Mouse (Mus musculus): ENCODE measurements around the gene Brdt. TPM values are rescaled to one million over a fixed set of nuclear protein-coding genes. Genes with fewer than 3 reads are reported as not detected.
"Not testable (repeated sequence)": the region's sequence is repeated elsewhere in the genome, so short reads cannot be mapped to it uniquely, and the experiment has no call there.

Gene Brdt
- polyA plus RNA-seq, 1 experiment = 0.96 TPM

DNA sequence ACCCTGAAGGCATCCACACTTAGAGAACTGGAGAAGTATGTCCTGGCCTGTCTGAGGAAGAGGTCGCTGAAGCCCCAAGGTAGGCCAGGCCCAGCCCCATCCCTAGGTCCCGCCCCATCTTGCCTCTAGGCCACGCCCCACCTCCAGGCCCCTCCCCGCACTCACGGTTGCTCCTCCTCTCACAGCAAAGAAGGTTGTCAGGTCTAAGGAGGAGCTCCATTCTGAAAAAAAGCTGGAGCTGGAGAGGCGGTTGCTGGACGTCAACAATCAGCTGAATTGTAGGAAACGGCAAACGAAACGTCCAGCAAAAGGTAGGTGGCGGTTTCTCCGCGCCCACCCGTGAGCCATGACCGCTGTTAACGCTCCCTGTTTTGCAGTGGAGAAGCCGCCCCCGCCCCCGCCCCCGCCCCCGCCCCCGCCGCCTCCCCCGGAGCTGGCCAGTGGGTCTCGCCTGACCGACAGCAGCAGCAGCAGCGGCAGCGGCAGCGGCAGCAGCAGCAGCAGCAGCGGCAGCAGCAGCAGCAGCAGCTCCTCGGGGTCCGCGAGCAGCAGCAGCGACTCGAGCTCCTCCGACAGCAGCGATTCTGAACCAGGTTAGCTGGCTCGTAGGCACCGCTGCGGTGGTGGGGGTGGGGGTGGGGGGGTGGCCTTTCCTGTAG is 28.6 kb downstream of the Brdt start:
- Histone ChIP-seq H3K4me1 (ENCODE audit: control insufficient read depth, insufficient read depth, insufficient read length, low read length) (0 out of 2 replicates have a peak, but pooled peaks cover 2% of the 10 kb centered on the region), H3K27ac (ENCODE audit: insufficient read depth, low read depth, low read length) (no peak overlapping the region), H3K36me3 (ENCODE audit: control insufficient read depth, insufficient read depth, low read length) (no peaks in the 10 kb centered on the region), H3K4me3 (ENCODE audit: low read depth, low read length) (peak overlapping the region; percentile 74), H3K27me3 (ENCODE audit: control insufficient read depth, insufficient read depth, low read length) (no peaks in the 10 kb centered on the region)
- under 1% methylated on average over 38 of the region's 40 CpGs for WGBS
- TF ChIP-seq CTCF (IDR thresholded peaks at IDR 0.05; ENCODE audit: extremely low read depth, insufficient read length, insufficient replicate concordance, low read depth, low read length) (no peak), POLR2A (IDR thresholded peaks at IDR 0.05; ENCODE audit: low read depth, low read length) (peak; percentile 30; the same call in 1 of the 2 replicates)

DNA sequence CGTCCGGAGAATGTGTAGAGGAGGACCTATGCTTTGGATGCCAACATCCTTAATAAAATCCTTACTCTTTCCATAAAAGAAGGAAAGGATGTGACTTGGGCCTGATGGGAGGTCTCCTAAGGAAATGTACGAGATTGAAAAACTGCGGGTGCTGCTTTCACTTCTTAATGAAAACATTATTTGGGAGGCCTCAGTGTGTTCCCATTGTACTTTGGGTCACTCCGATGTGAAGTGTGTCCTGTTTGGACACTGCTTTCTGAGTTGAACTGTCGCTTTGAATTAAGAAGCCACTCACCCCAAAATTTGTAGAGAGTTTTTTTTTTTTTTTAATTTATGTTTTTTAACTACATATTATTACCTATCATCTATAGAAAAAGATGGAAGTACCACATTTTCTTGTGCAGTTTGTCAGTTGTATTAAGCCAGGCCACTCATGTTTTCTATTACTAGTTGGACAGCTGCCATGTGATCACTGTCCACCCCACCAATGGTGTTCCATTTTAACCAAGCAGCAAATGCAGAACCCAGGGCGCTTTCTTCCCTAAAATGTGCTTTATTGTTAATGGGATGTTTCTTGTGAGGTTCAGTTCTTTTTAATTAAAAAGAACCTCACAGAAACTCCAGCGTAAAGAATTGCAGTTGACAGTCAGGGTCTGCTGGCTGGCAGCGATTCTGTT is 29.2 kb downstream of the Brdt start:
- H3K4me1 ChIP-seq (ENCODE audit: control insufficient read depth, insufficient read depth, insufficient read length, low read length) = 0 out of 2 replicates have a peak, but pooled peaks cover 2% of the 10 kb centered on the region
- H3K27ac ChIP-seq (ENCODE audit: insufficient read depth, low read depth, low read length) = no peak overlapping the region
- H3K36me3 ChIP-seq (ENCODE audit: control insufficient read depth, insufficient read depth, low read length) = no peaks in the 10 kb centered on the region
- no peak for TF ChIP-seq CTCF (IDR thresholded peaks at IDR 0.05; ENCODE audit: extremely low read depth, insufficient read length, insufficient replicate concordance, low read depth, low read length)
- H3K27me3 ChIP-seq (ENCODE audit: control insufficient read depth, insufficient read depth, low read length) = no peaks in the 10 kb centered on the region
- peak overlapping the region; percentile 74; the same call in 1 of the 2 replicates for H3K4me3 ChIP-seq (ENCODE audit: low read depth, low read length)
- WGBS = 34% methylated on average over 9 of the region's 9 CpGs

DNA sequence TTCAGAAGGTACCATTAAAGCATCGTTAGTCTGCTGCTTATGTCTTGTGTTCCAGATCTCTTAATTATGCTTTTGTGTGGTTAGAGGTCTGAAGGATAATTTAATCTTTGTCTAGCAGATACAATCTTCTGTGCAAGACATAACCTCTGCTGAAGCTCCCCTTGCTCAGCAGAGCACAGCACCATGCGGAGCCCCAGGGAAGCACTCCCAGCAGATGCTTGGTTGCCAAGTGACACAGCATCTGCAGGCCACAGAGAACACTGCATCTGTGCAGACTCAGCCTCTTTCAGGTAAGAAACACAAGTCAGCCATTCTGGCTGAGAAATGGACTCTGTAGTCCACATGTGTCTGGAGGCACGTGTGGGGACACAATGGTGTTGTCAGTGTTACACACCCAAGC is 39.1 kb downstream of the Brdt start:
- Histone ChIP-seq H3K27ac (ENCODE audit: insufficient read depth, low read depth, low read length) (no peak overlapping the region), H3K36me3 (ENCODE audit: control insufficient read depth, insufficient read depth, low read length) (no peaks in the 10 kb centered on the region), H3K4me3 (ENCODE audit: low read depth, low read length) (no peak overlapping the region), H3K4me1 (ENCODE audit: control insufficient read depth, insufficient read depth, insufficient read length, low read length) (peaks cover 2% of the 10 kb centered on the region), H3K27me3 (ENCODE audit: control insufficient read depth, insufficient read depth, low read length) (no peaks in the 10 kb centered on the region)
- WGBS = 56% methylated on average over 3 of the region's 3 CpGs
- TF ChIP-seq POLR2A (IDR thresholded peaks at IDR 0.05; ENCODE audit: low read depth, low read length) (no peak), CTCF (IDR thresholded peaks at IDR 0.05; ENCODE audit: extremely low read depth, insufficient read length, insufficient replicate concordance, low read depth, low read length) (no peak)

DNA sequence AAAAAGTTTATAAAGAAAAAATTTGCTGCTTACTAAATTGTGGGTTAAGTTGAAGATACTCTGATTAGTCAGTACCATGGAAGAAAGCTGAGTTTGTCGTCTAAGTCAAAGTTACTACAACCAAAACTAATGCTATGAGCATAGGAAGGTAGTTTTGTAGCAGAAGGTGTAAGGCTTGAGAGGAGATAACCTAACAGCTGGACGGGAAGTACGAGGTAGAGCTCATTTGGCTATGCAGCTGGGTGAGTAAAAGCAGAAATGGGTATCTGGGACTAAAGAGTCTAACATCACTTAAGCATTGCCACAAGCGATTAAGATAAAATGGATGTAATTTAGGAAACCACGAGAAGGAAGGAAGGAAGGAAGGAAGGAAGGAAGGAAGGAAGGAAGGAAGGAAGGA is 40.4 kb downstream of the Brdt start:
- H3K4me3 ChIP-seq (ENCODE audit: low read depth, low read length) = no peak overlapping the region
- H3K27me3 ChIP-seq (ENCODE audit: control insufficient read depth, insufficient read depth, low read length) = no peaks in the 10 kb centered on the region
- 0 out of 2 replicates have a peak, but pooled peaks cover 1% of the 10 kb centered on the region for H3K36me3 ChIP-seq (ENCODE audit: control insufficient read depth, insufficient read depth, low read length)
- H3K27ac ChIP-seq (ENCODE audit: insufficient read depth, low read depth, low read length) = no peak overlapping the region
- peaks cover 2% of the 10 kb centered on the region for H3K4me1 ChIP-seq (ENCODE audit: control insufficient read depth, insufficient read depth, insufficient read length, low read length)
- whole genome bisulfite sequencing = 90% methylated on average over 5 of the region's 5 CpGs
- TF ChIP-seq CTCF (IDR thresholded peaks at IDR 0.05; ENCODE audit: extremely low read depth, insufficient read length, insufficient replicate concordance, low read depth, low read length) = no peak
- no peak for TF ChIP-seq POLR2A (IDR thresholded peaks at IDR 0.05; ENCODE audit: low read depth, low read length)

DNA sequence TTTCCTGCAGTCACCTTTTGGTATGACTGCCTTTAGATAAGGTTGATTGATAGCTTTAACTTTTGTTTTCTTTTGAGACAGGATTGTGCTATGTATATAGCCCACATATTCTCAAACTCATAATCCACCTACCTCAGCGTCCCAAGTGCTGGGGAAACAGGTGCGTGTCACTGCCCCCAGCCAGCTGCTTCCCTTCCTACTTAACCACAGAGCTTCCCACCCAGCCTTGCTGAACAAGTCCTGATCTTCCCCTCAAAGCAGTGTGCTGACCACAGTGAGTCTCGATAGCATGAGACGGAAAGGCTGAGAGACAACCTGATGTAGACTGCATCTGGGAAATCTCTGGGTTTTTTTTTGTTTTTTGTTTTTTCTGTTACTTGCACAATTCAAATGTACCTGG is 42.3 kb downstream of the Brdt start:
- TF ChIP-seq CTCF (IDR thresholded peaks at IDR 0.05; ENCODE audit: extremely low read depth, insufficient read length, insufficient replicate concordance, low read depth, low read length) = no peak
- no peak for TF ChIP-seq POLR2A (IDR thresholded peaks at IDR 0.05; ENCODE audit: low read depth, low read length)
- no peak overlapping the region for H3K27ac ChIP-seq (ENCODE audit: insufficient read depth, low read depth, low read length)
- peaks cover 2% of the 10 kb centered on the region for H3K4me1 ChIP-seq (ENCODE audit: control insufficient read depth, insufficient read depth, insufficient read length, low read length)
- WGBS = 72% methylated on average over 4 of the region's 4 CpGs
- 0 out of 2 replicates have a peak, but pooled peaks cover 1% of the 10 kb centered on the region for H3K36me3 ChIP-seq (ENCODE audit: control insufficient read depth, insufficient read depth, low read length)
- H3K4me3 ChIP-seq (ENCODE audit: low read depth, low read length) = no peak overlapping the region
- no peaks in the 10 kb centered on the region for H3K27me3 ChIP-seq (ENCODE audit: control insufficient read depth, insufficient read depth, low read length)

DNA sequence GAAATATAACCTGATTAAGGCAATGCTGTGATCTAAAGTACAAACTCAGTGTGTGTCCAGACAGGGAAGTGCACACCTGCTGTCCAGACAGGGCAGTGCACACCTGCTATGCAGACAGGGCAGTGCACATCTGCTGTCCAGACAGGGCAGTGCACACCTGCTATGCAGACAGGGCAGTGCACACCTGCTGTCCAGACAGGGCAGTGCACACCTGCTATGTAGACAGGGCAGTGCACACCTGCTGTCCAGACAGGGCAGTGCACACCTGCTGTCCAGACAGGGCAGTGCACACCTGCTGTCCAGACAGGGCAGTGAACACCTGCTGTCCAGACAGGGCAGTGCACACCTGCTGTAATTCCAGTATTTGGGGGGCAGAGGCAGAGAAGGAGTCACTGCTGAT is 55.5 kb downstream of the Brdt start:
- not testable (repeated sequence) for H3K4me1 ChIP-seq (ENCODE audit: control insufficient read depth, insufficient read depth, insufficient read length, low read length); H3K27ac ChIP-seq (ENCODE audit: insufficient read depth, low read depth, low read length); H3K27me3 ChIP-seq (ENCODE audit: control insufficient read depth, insufficient read depth, low read length); H3K36me3 ChIP-seq (ENCODE audit: control insufficient read depth, insufficient read depth, low read length); H3K4me3 ChIP-seq (ENCODE audit: low read depth, low read length)

DNA sequence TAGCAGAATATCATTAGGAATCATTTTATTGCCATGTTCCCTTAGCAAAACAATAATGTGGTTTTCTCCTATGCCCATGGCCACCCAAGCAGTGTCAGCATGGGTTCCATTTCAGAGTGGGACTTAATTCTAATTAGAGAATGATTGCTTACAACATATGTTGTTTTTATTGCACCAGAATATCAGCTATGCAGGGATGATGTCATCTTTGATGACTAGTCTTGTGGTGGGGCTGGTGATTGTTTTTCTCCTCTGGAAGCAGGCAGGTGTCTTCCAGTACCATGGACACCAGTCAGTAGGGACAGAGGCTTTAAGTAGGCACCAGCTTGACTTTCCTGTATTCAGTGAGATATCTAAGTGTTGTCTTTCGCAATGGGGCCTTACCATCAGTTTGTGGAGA is 56.8 kb downstream of the Brdt start:
- H3K4me1 ChIP-seq (ENCODE audit: control insufficient read depth, insufficient read depth, insufficient read length, low read length) = no peaks in the 10 kb centered on the region
- H3K36me3 ChIP-seq (ENCODE audit: control insufficient read depth, insufficient read depth, low read length) = no peaks in the 10 kb centered on the region
- TF ChIP-seq CTCF (IDR thresholded peaks at IDR 0.05; ENCODE audit: extremely low read depth, insufficient read length, insufficient replicate concordance, low read depth, low read length) (no peak), POLR2A (IDR thresholded peaks at IDR 0.05; ENCODE audit: low read depth, low read length) (no peak)
- WGBS = 86% methylated on average over 1 of the region's 1 CpGs
- no peak overlapping the region for H3K27ac ChIP-seq (ENCODE audit: insufficient read depth, low read depth, low read length)
- H3K27me3 ChIP-seq (ENCODE audit: control insufficient read depth, insufficient read depth, low read length) = no peaks in the 10 kb centered on the region
- H3K4me3 ChIP-seq (ENCODE audit: low read depth, low read length) = no peak overlapping the region

All from small intestine, adult 2 months (tissue).